Mouse (Mus musculus) heart, postnatal 0 days (tissue): ENCODE results near the gene Hapln3.

ENCODE experiments used
- CTCF ChIP-seq: IDR thresholded peaks from 2 replicates; pipeline ENCODE4 v1.5.1; 2016; ENCODE audit warnings: antibody characterized with exemption, control low read depth, low read depth
- EP300 ChIP-seq: IDR thresholded peaks from 2 replicates; pipeline ENCODE4 v1.6.1; 2016; ENCODE audit warnings: antibody characterized with exemption, low read depth

DNA sequence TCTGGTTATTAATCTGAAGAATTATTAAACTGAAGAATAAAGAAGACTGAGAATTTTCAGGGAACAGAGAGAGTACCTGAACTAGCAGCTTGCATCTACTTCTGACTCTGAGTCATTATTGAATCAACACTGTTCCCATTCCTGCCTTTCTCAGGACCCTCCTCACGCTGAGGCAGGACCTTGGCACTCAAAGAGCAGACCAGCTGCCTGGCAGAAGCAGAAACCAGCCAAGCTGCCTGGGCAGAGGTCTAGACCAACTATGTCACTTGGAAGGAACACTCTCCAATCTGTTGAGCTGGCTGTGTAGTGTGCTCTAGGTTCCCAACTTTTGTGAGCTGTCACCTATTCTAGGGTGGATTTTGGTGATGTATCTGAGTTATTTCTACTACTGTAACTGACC, 28.6 kb upstream of the Hapln3 start:
- no peak for TF ChIP-seq CTCF
- no peak for TF ChIP-seq EP300
